Mouse (Mus musculus): ENCODE measurements around the gene Trpv2. TPM values are rescaled to one million over a fixed set of nuclear protein-coding genes. Genes with fewer than 3 reads are reported as not detected.

Gene Trpv2
- polyA plus RNA-seq (2012), result 9.3 and 9.9 TPM in 2 replicates

DNA sequence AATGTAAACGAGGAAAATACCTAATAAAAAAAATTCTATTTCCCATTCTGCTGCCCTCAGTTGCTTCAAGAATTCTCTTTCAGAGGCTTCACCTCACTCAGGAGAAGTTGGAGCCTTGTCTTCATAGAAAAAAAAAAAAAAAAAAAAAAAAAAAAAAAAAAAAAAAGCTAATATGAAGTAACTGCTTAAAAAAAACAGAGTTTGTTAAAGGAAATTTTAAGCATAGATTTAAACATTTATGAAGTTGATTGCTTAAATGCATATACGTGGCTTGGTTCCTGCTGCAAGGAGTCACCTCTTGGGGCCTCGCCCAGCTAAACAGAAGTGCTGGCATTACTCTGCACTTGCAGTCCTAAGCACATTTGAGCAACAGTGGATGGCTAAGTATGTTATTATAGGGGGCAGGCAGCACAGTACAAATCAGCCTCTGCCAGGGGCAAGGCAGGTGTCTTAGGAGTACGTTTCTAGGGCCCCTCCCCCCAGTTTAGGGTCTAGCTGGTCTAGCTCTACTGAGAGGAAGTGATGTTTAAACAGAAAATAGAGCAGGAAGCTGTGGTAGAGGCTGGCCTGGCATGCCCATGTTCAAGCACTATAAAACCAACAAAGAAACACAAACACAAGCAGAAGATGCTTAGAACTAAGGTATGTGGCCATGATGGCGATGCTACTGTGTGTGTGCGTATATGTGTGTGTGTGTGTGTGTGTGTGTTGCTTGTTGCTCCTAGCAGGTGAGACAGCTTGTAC is at the start of gene Trpv2:
Trpv2 (plus strand) TSS at position 528 of the 744 bp plus-strand sequence.

DNA sequence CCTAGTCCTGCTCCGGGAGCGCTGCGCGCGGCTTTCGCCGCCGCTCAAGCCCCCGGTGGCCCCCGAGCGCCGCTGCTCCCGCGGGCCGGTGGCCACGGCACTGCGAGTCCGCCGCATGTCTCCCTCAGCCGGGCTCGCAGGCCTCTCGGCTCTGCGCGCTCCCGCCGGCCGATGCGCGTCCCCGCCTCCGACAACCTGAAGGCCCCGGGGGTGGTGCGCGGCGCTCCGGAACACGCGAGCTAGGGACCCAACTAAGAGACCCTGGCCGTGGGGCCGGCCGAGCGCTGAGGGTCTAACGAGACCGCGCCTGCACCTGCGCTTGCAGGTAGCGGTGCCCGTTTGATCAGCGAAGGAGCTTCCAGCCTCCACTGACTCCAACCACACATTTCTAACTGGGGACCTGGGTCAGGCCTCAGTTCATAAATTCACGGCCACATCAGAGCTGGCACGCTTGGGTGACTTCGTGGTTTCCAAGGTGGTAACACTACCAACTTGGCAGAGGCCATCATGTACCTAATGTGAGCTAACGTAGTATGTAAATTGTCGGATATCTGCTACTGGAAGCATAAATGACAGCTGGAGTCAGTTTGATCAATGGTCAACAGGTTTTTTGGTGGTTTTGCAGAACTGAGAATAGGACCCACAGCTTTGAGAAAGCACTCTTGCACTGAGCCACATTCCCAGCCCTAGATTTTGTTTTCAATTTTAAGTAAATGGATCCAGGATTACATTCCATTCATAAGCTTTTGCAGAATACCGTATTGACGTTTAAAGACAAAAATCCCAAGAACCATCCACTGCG is 35.0 kb upstream of the Trpv2 start, which contains the start of gene Cenpv:
Cenpv (minus strand) TSS at position 173 of the 802 bp plus-strand sequence.

GRCm38 (mm10) chr11:62550727-62551225 is 23.5 kb upstream of the Trpv2 start, which contains the start of gene Ubb:
TSS of gene Ubb (plus strand) at chr11:62551171.

DNA sequence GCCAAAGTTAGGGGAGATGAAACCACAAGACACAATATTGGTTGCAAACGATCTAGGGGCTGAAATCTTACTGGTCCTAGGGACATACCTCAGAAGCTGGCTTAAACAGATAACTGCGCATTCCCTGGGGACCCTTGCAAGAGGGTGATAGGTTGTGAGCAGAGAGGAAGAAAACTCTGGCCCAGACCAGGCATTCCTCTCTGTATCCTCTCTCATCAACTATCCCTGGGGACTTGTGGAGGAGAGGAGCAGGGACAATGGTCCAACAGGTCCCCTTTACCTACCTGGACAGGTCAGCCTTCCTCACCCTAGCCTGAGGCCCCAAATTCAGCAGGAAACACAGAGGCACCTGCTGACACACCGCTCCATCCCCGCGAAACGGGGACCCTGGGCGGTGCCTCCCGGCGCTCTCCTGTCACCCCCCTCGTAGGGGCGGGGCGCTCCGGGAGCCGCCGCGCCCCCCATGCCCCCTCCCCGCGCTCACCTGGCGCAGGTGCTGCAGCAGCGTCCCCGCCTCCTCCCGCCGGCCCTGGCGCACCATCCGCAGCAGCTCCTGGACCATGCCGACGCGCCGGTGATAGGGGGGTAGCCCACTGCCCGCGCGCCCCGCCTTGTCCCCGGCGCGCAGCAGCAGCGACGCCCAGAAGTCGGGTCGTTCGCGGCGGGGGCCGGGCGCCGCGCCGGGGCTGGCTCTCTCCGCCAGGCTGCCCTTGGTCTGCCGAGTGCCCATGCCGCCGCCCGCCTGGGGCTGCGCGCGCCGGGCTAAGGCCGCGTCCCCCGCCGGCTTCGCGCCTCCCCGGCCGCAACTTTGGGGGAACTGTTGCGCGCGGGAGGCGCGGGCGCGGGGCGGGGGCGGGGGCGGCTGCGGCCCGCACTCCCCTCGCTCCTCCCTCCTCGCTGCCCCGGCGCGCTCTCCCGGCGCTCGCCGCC is 73.6 kb downstream of the Trpv2 start, which contains the start of gene Lrrc75a:
Lrrc75a (minus strand) TSS at position 863 of the 930 bp plus-strand sequence.

DNA sequence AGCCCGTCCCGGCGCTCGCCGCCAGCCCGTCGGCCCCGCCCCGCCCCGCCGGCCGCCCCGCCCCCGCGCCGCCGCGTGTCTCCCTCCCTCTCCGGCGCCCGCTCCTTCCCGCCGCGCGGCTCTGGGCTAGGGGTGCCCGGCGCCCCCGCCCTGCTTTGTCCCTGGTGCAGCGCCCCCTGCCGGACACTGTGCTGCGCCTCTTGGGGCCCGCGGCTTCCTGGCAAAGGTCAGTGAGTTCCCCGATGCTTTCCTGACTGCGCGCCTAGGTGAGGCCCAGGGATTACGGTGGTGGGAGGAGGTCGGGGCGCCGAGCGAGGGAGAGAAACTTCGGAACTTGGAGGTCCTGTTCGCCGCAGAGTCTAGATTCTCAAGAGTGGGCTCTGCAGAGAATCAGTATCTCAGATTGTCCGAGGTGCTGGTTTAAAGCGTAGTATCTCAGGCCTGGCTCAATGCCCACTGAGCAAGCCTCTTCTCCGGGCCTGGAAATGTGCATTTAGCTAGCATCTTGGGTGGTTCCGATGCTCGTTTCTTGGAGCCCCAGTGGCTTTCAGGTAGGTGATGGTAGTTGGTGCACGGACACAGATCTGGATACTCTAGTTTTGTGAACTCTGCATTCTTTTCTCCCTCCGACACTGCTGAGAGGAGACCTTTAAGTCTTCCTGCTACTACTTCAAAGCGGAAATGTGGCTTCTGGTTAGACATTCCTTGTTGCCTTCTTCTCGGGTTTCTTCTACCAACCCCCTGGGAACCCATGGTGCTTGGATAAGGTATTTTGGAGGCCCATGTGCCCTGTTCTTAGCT is 74.5 kb downstream of the Trpv2 start, which contains the start of gene Mmgt2:
Mmgt2 (plus strand) TSS at position 74 of the 801 bp plus-strand sequence.

Other genes with a start within 250 kb of the Trpv2 start
- gene Pigl, start 116.0 kb upstream of the Trpv2 start, polyA plus RNA-seq (2012), result 4.0 and 5.2 TPM in 2 replicates
- gene Ncor1, start 115.9 kb upstream of the Trpv2 start, polyA plus RNA-seq (2012), result 104 and 123 TPM in 2 replicates
- 37.1 and 54.7 TPM in 2 replicates for gene Cenpv, start 35.2 kb upstream of the Trpv2 start, polyA plus RNA-seq (2012)
- 2,889 and 3,198 TPM in 2 replicates for gene Ubb, start 23.3 kb upstream of the Trpv2 start, polyA plus RNA-seq (2012)
- 7.4 and 8.9 TPM in 2 replicates for gene Lrrc75a, start 74.0 kb downstream of the Trpv2 start, polyA plus RNA-seq (2012)
- 38.2 and 44.7 TPM in 2 replicates for gene Mmgt2, start 74.2 kb downstream of the Trpv2 start, polyA plus RNA-seq (2012)
- 0.15 and 0.19 TPM in 2 replicates for gene Zfp287, start 157.4 kb downstream of the Trpv2 start, polyA plus RNA-seq (2012)
- not detected in 2 replicates for gene Gm10428, start 178.6 kb downstream of the Trpv2 start, polyA plus RNA-seq (2012)
- 1.3 and 1.8 TPM in 2 replicates for gene Zfp286, start 215.0 kb downstream of the Trpv2 start, polyA plus RNA-seq (2012)
- gene Trim16, start 245.7 kb downstream of the Trpv2 start, polyA plus RNA-seq (2012), result 34.9 and 35.6 TPM in 2 replicates

All from megakaryocyte-erythroid progenitor cell, adult 5 weeks (primary cell).